Mouse (Mus musculus): ENCODE results near the gene Ccdc38. TPM values are rescaled to one million over a fixed set of nuclear protein-coding genes. Genes with fewer than 3 reads are reported as not detected.

Gene Ccdc38
- polyA plus RNA-seq, 1 experiment from 2014 or later = 0.17 TPM

Other genes with a start within 250 kb of the Ccdc38 start
- 14.6 and 18.0 TPM in 2 replicates for gene Elk3, start 229.5 kb upstream of the Ccdc38 start, polyA plus RNA-seq (2015; fragmentation: Nextera tagmentation; extraction: Ambion mirVana)
- 365 and 370 TPM in 2 replicates for gene Lta4h, start 87.2 kb upstream of the Ccdc38 start, polyA plus RNA-seq (2015; fragmentation: Nextera tagmentation; extraction: Ambion mirVana)
- 0.97 and 1.2 TPM in 2 replicates for gene Hal, start 51.9 kb upstream of the Ccdc38 start, polyA plus RNA-seq (2015; fragmentation: Nextera tagmentation; extraction: Ambion mirVana)
- gene Amdhd1, start 599 bp upstream of the Ccdc38 start, polyA plus RNA-seq (2015; fragmentation: Nextera tagmentation; extraction: Ambion mirVana) = 0.51 and 0.95 TPM in 2 replicates
- 88.2 and 94.6 TPM in 2 replicates for gene Snrpf, start 49.1 kb downstream of the Ccdc38 start, polyA plus RNA-seq (2015; fragmentation: Nextera tagmentation; extraction: Ambion mirVana)
- 0.22 and 0.23 TPM in 2 replicates for gene Ntn4, start 100.0 kb downstream of the Ccdc38 start, polyA plus RNA-seq (2015; fragmentation: Nextera tagmentation; extraction: Ambion mirVana)

Measured in intestine, embryonic 16.5 days (tissue).